Mouse (Mus musculus): ENCODE results near the gene P3h4. TPM values are rescaled to one million over a fixed set of nuclear protein-coding genes. Genes with fewer than 3 reads are reported as not detected.

P3h4 gene
- polyA plus RNA-seq, 1 experiment = 0.67 TPM

DNA sequence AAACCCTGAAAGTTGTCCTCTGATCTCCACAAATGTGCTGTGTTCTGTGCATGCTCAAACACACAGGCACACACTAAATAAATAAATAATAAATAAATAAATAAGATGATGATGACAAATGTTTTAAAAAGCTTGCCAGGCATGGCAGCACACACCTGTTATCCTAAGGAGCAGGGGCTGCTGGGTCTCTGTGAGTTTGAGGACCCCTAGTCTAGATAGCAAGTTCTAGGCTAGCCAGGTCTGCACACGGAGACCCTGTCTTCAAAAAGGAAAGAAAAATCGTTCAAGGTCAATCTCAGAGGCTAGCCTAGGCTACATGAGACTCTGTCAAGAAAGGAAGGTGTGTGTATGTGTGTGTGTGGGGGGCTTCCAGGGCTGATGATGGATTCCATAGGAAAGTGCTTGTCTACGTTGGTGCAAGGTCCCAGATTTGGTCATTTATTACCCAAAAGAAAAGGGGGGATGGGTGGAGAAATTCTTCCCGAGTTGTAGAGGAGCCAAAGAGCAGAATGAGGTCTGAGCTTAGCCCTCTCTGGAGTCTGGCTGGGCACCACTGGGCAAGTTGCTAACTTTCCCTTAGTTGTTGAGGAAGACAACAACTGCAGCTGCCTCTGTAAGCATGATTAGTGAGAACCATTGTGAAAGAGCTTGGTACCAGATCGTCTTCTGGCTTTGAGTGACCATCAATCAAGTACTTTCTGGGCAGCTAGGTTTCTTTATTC is 20.1 kb downstream of the P3h4 start:
- H3K4me3 ChIP-seq (ENCODE audit: insufficient read depth, low read length) = no peak overlapping the region
- H3K27ac ChIP-seq (ENCODE audit: insufficient read depth, low read depth, low read length) = no peak overlapping the region
- H3K4me1 ChIP-seq (ENCODE audit: control insufficient read depth, insufficient read depth, low read length) = peaks cover 13% of the 10 kb centered on the region

DNA sequence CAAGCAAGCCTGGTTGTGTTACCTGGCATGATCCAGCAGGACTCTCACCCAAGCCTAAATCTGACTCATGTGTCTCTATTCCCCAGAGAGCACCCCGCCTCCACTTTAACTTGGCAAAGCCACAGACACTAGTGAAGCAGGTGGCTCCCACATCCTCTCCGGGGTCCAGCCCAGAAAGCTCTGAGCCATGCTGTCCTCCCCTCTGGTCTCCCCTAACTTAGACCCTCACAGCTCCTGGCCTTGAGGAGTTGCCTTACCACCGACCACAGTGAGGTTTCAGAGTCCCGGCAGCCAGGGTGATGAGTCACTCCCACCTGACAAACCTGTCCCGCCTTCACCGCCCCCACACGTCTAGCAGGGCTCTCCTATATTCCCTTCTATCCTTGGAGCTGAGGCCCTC is 20.9 kb downstream of the P3h4 start:
- H3K27ac ChIP-seq (ENCODE audit: insufficient read depth, low read depth, low read length) = no peak overlapping the region
- H3K4me1 ChIP-seq (ENCODE audit: control insufficient read depth, insufficient read depth, low read length) = peaks cover 11% of the 10 kb centered on the region
- TF ChIP-seq CTCF (IDR thresholded peaks at IDR 0.05; ENCODE audit: low read depth, low read length) (no peak), POLR2A (IDR thresholded peaks at IDR 0.05; ENCODE audit: borderline replicate concordance, low read depth, low read length) (no peak)
- no peak overlapping the region for H3K4me3 ChIP-seq (ENCODE audit: insufficient read depth, low read length)

More for the DNA sequence above, 20.1 kb downstream of the P3h4 start:
- TF ChIP-seq CTCF (IDR thresholded peaks at IDR 0.05; ENCODE audit: low read depth, low read length) (no peak), POLR2A (IDR thresholded peaks at IDR 0.05; ENCODE audit: borderline replicate concordance, low read depth, low read length) (no peak)

- no peak overlapping the region for H3K27ac ChIP-seq (ENCODE audit: insufficient read depth, low read depth, low read length)
- no peak for TF ChIP-seq CTCF (IDR thresholded peaks at IDR 0.05; ENCODE audit: low read depth, low read length)
- peaks cover 15% of the 10 kb centered on the region for H3K4me1 ChIP-seq (ENCODE audit: control insufficient read depth, insufficient read depth, low read length)
- H3K4me3 ChIP-seq (ENCODE audit: insufficient read depth, low read length) = no peak overlapping the region
Observed at GRCm38 (mm10) chr11:100392958-100393357, 21.7 kb downstream of the P3h4 start.

DNA sequence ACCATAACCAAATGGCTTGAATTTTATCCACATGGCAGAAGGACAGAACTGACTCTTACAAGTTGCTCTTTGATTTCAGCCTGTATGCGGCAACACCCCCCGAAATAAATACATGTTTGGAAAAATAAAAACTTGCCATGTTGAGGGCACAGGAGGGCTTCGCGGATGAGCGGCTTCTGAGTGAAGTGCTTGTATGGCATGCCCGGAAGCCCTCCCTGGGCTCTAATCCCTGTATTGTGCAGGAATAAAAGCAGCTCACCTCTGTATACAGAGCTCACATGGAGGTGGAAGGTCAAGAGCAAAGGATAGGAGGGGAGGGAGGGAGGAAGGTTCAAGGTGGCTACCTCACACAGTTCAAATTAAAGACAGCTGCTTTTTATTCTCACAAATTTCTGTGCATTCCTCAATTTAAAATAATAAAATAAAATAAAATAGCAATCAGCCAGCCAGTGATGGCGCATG is 22.7 kb downstream of the P3h4 start:
- H3K27ac ChIP-seq (ENCODE audit: insufficient read depth, low read depth, low read length) = no peak overlapping the region
- peaks cover 15% of the 10 kb centered on the region for H3K4me1 ChIP-seq (ENCODE audit: control insufficient read depth, insufficient read depth, low read length)
- TF ChIP-seq POLR2A (IDR thresholded peaks at IDR 0.05; ENCODE audit: borderline replicate concordance, low read depth, low read length) (no peak), CTCF (IDR thresholded peaks at IDR 0.05; ENCODE audit: low read depth, low read length) (no peak)
- H3K4me3 ChIP-seq (ENCODE audit: insufficient read depth, low read length) = no peak overlapping the region

GRCm38 (mm10) chr11:100391081-100391883 is 23.4 kb downstream of the P3h4 start:
- H3K27ac ChIP-seq (ENCODE audit: insufficient read depth, low read depth, low read length) = no peak overlapping the region
- H3K4me1 ChIP-seq (ENCODE audit: control insufficient read depth, insufficient read depth, low read length) = peaks cover 12% of the 10 kb centered on the region

DNA sequence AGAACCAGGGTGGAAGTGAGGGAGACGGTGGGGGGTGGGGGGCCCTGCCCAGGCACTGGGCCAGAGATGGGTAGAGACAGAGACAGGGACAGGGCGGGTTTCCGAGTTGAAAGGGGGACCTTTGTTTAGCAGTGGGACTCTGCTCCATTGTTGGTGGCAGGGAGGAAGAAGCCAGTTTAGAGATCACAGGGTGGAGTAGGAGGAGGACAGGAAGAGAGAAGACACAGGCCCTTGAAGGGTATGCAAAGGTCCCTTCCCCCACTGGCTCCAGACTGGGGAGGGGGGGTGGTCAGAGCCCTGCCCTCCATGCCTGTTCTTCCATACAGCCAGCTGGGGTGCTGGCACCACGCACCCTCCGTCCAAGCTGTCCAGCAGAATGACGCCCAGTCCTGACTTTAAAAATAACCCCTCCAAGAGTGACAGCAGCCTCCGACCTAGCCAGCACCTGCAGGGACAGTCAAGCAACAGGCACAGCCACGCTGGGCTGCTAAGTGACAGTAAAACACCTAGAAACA is 24.6 kb downstream of the P3h4 start:
- H3K4me1 ChIP-seq (ENCODE audit: control insufficient read depth, insufficient read depth, low read length) = peaks cover 7% of the 10 kb centered on the region
- H3K4me3 ChIP-seq (ENCODE audit: insufficient read depth, low read length) = no peak overlapping the region
- TF ChIP-seq CTCF (IDR thresholded peaks at IDR 0.05; ENCODE audit: low read depth, low read length) (no peak), POLR2A (IDR thresholded peaks at IDR 0.05; ENCODE audit: borderline replicate concordance, low read depth, low read length) (no peak)
- no peak overlapping the region for H3K27ac ChIP-seq (ENCODE audit: insufficient read depth, low read depth, low read length)

More at GRCm38 (mm10) chr11:100391081-100391883, 23.4 kb downstream of the P3h4 start:
- no peak overlapping the region for H3K4me3 ChIP-seq (ENCODE audit: insufficient read depth, low read length)
- no peak for TF ChIP-seq POLR2A (IDR thresholded peaks at IDR 0.05; ENCODE audit: borderline replicate concordance, low read depth, low read length)
- TF ChIP-seq CTCF (IDR thresholded peaks at IDR 0.05; ENCODE audit: low read depth, low read length) = no peak

DNA sequence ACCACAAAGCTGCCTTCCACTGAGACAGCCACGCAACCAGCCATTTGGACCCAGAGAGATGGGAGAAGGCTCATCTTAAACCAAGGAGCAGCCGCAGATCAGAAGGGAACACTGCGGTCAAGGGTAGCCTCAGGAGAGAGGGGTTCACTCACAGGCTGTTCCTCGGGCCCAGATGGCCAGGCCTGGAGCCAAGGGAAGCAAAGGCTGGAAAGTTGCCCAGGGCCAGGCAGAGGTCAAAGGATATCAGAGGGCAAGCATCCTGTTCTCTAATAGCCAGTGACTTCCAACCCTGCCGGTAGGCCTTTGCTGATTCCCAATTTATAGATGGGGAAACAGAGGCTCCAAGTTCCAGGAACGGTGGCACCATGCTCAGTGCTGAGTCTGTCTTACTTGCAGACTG is 26.0 kb downstream of the P3h4 start:
- TF ChIP-seq POLR2A (IDR thresholded peaks at IDR 0.05; ENCODE audit: borderline replicate concordance, low read depth, low read length) (no peak), CTCF (IDR thresholded peaks at IDR 0.05; ENCODE audit: low read depth, low read length) (no peak)
- Histone ChIP-seq H3K4me3 (ENCODE audit: insufficient read depth, low read length) (no peak overlapping the region), H3K4me1 (ENCODE audit: control insufficient read depth, insufficient read depth, low read length) (peaks cover 4% of the 10 kb centered on the region; the same call in 1 of the 2 replicates), H3K27ac (ENCODE audit: insufficient read depth, low read depth, low read length) (no peak overlapping the region)

DNA sequence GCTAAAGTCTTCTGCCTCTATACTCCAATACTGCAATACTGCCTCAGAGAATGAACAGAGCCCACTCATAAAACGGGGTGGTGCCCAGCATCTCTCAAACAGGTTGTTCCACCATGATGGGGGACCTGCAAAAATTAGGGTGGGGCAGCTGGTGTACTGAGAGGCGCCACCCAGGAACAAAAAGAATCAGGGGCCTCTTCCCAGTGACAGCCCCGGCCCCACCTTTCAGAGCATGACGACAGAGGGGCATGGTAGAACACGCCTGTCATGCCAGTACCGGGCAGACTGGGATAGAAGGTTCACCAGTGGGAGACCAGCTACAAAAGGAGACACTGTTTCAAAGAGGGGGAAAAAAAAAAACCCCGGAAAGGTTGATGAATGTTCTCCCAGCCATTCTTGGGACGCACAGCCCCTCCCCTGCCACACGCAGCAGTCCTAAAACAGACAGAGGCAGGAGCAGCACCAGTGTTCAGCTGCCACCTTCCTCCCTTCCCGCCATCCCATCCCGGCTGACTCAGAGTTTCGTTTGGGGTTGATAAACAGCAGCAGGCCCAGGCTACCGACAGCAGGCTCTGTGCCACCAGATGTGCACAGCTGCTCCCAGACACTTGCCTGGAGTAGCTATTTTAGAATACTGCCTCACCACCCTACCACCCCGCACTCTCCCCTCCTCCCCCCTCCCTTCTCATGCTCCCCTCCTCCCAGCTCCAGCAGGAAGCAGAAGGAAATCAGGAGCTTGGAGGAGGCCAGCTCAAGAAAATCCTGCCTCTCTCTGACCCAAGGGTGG is 26.9 kb downstream of the P3h4 start:
- H3K4me1 ChIP-seq (ENCODE audit: control insufficient read depth, insufficient read depth, low read length) = peaks cover 4% of the 10 kb centered on the region; the same call in 1 of the 2 replicates
- TF ChIP-seq POLR2A (IDR thresholded peaks at IDR 0.05; ENCODE audit: borderline replicate concordance, low read depth, low read length) = no peak
- TF ChIP-seq CTCF (IDR thresholded peaks at IDR 0.05; ENCODE audit: low read depth, low read length) = no peak
- no peak overlapping the region for H3K4me3 ChIP-seq (ENCODE audit: insufficient read depth, low read length)
- no peak overlapping the region for H3K27ac ChIP-seq (ENCODE audit: insufficient read depth, low read depth, low read length)

GRCm38 (mm10) chr11:100387111-100387510 is 27.5 kb downstream of the P3h4 start:
- TF ChIP-seq POLR2A (IDR thresholded peaks at IDR 0.05; ENCODE audit: borderline replicate concordance, low read depth, low read length) (no peak), CTCF (IDR thresholded peaks at IDR 0.05; ENCODE audit: low read depth, low read length) (no peak)
- Histone ChIP-seq H3K4me3 (ENCODE audit: insufficient read depth, low read length) (no peak overlapping the region), H3K4me1 (ENCODE audit: control insufficient read depth, insufficient read depth, low read length) (peaks cover 4% of the 10 kb centered on the region; the same call in 1 of the 2 replicates), H3K27ac (ENCODE audit: insufficient read depth, low read depth, low read length) (no peak overlapping the region)

Data from bone marrow macrophage, adult 2 months (primary cell).